Mouse (Mus musculus) E14TG2a.4 (cell line): ENCODE measurements around the gene Oard1.

Experiments used
- CTCF ChIP-seq: conservative IDR thresholded peaks from 2 replicates; pipeline ENCODE4 v1.5.1; 2014; ENCODE audit warnings: low read length
- NANOG ChIP-seq: IDR thresholded peaks from 2 replicates; pipeline ENCODE4 v1.6.1; 2014; ENCODE audit warnings: borderline replicate concordance, low read length, mixed read lengths
- POU5F1 ChIP-seq: IDR thresholded peaks from 2 replicates; pipeline ENCODE4 v1.6.1; 2014; ENCODE audit warnings: low read length, borderline replicate concordance

DNA sequence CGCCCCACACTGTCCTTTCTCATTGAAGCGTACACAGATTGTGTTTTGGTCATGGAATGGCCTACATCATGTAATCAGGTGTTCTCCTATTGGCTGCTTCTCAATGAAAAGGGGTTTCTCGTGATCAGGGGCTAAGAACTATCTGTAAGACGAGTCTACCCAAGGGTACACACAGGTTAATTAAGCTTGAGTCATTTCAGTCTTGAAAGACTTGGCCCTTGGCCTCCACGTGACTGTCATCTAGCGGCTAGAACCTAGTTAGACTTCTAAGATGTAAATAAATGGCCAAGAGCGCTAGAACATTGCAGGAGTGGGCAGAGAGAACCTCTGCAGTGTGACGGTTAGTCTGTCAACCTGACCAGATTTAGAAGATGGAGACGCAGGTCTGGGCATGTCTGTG lies 14.4 kb downstream of the Oard1 start:
- TF ChIP-seq CTCF: no peak
- TF ChIP-seq POU5F1: no peak
- TF ChIP-seq NANOG: no peak
